17 mouse cellular contexts compared by ENCODE assay signal in genomic region chr7:68183421-68183820, GRCm38 (mm10).
A peak's percentile ranks its signal among the peaks of the same experiment; 100 is the strongest.
DNase-seq lines count a peak whose midpoint lies in the region; ATAC-seq lines count a peak whose summit lies in the region.
"Had no signal": no experiment of that assay in that cellular context is flagged by ENCODE, and none has a peak within 500 bp of the region (broad histone marks: within the 10 kb centered on the region; RNA-seq: fewer than 3 reads in every experiment).

No protein-coding gene starts in this region.

- intact Hi-C loops in left cerebral cortex, postnatal 36 days (cut with DNase I): no loop called here

- no peaks in the 10 kb centered on the region for H3K9me3 ChIP-seq in kidney, embryonic 15.5 days (replicated peaks)
- H3K9me3 ChIP-seq in midbrain, embryonic 10.5 days (replicated peaks): no peaks in the 10 kb centered on the region
- no peaks in the 10 kb centered on the region for H3K9me3 ChIP-seq in midbrain, embryonic 11.5 days (ENCODE audit: control insufficient read depth, low read length)
- H3K9me3 ChIP-seq in liver, embryonic 12.5 days (replicated peaks): no peaks in the 10 kb centered on the region
- H3K9me3 ChIP-seq in midbrain, embryonic 14.5 days (ENCODE audit: control insufficient read depth, low read length): no peaks in the 10 kb centered on the region
- H3K9me3 ChIP-seq: embryonic facial prominence, embryonic 10.5 days; forebrain, embryonic 12.5 days; heart, embryonic 12.5 days; limb, embryonic 13.5 days; lung, embryonic 15.5 days had no signal

- no peak overlapping the region for H3K9ac ChIP-seq in kidney, embryonic 15.5 days
- H3K9ac ChIP-seq in midbrain, embryonic 11.5 days (ENCODE audit: low read length): no peak overlapping the region
- no peak overlapping the region for H3K9ac ChIP-seq in liver, embryonic 12.5 days
- H3K9ac ChIP-seq in midbrain, embryonic 14.5 days (replicated peaks; ENCODE audit: low read length): no peak overlapping the region
- H3K9ac ChIP-seq: forebrain, embryonic 12.5 days; heart, embryonic 12.5 days; limb, embryonic 13.5 days; lung, embryonic 15.5 days had no signal

- peaks cover 54% of the 10 kb centered on the region for H3K36me3 ChIP-seq in kidney, embryonic 15.5 days
- peaks cover 64% of the 10 kb centered on the region for H3K36me3 ChIP-seq in midbrain, embryonic 10.5 days
- peaks cover 14% of the 10 kb centered on the region for H3K36me3 ChIP-seq in midbrain, embryonic 11.5 days (ENCODE audit: control insufficient read depth, insufficient read depth, low read length)
- peaks cover 29% of the 10 kb centered on the region for H3K36me3 ChIP-seq in liver, embryonic 12.5 days
- H3K36me3 ChIP-seq in midbrain, embryonic 14.5 days (ENCODE audit: control insufficient read depth, insufficient read depth, low read length): peaks cover 38% of the 10 kb centered on the region

- peaks cover 23% of the 10 kb centered on the region for H3K4me1 ChIP-seq in kidney, embryonic 15.5 days
- H3K4me1 ChIP-seq in midbrain, embryonic 10.5 days: peaks cover 25% of the 10 kb centered on the region
- no peaks in the 10 kb centered on the region for H3K4me1 ChIP-seq in midbrain, embryonic 11.5 days (ENCODE audit: control insufficient read depth, insufficient read depth, low read length)
- peaks cover 29% of the 10 kb centered on the region for H3K4me1 ChIP-seq in liver, embryonic 12.5 days
- peaks cover 11% of the 10 kb centered on the region; the same call in 1 of the 2 replicates for H3K4me1 ChIP-seq in midbrain, embryonic 14.5 days (ENCODE audit: control insufficient read depth, insufficient read depth, low read length)

- no peaks in the 10 kb centered on the region for H3K27me3 ChIP-seq in kidney, embryonic 15.5 days
- H3K27me3 ChIP-seq in midbrain, embryonic 10.5 days (ENCODE audit: low read depth, poor library complexity, severe bottlenecking): no peaks in the 10 kb centered on the region
- H3K27me3 ChIP-seq in midbrain, embryonic 11.5 days (ENCODE audit: control insufficient read depth, insufficient read depth, low read length): no peaks in the 10 kb centered on the region
- no peaks in the 10 kb centered on the region for H3K27me3 ChIP-seq in liver, embryonic 12.5 days (replicated peaks)
- no peaks in the 10 kb centered on the region for H3K27me3 ChIP-seq in midbrain, embryonic 14.5 days (ENCODE audit: control insufficient read depth, insufficient read depth, low read length)
- H3K27me3 ChIP-seq: forebrain, embryonic 12.5 days; heart, embryonic 12.5 days; limb, embryonic 13.5 days; lung, embryonic 15.5 days had no signal

- peak; percentile 27 for DNase-seq in kidney, adult 9 months
- DNase-seq in midbrain, embryonic 10.5 days (ENCODE audit: low spot score): no peak
- DNase-seq in midbrain, embryonic 11.5 days (ENCODE audit: low spot score, missing footprints): no peak
- DNase-seq in midbrain, embryonic 14.5 days: peak; percentile 11
- DNase-seq in left cerebral cortex, postnatal 36 days (ENCODE audit: low spot score in 2 of 2): no peak
- DNase-seq: adrenal gland, postnatal 36 days; cerebellum, adult 11-12 months; gastrocnemius, adult 2 months; thymus, postnatal 25 days had no signal

- 76% methylated on average over 10 of the region's 10 CpGs for WGBS in kidney, embryonic 15.5 days
- 85% methylated on average over 10 of the region's 10 CpGs for WGBS in midbrain, embryonic 10.5 days
- 81% methylated on average over 10 of the region's 10 CpGs for WGBS in midbrain, embryonic 11.5 days
- 18% methylated on average over 10 of the region's 10 CpGs for WGBS in liver, embryonic 12.5 days (ENCODE audit: insufficient replicate concordance)
- 65% methylated on average over 10 of the region's 10 CpGs for WGBS in midbrain, embryonic 14.5 days

- ATAC-seq in kidney, embryonic 15.5 days (replicated peaks; ENCODE audit: low FRiP score): no peak
- no peak for ATAC-seq in midbrain, embryonic 11.5 days (ENCODE audit: low FRiP score)
- peak; percentile 52; the same call in 1 of the 2 replicates for ATAC-seq in liver, embryonic 12.5 days
- no peak for ATAC-seq in midbrain, embryonic 14.5 days (ENCODE audit: low FRiP score, low TSS enrichment)

- H3K4me2 ChIP-seq in kidney, embryonic 15.5 days: no peak overlapping the region
- no peak overlapping the region for H3K4me2 ChIP-seq in midbrain, embryonic 11.5 days
- H3K4me2 ChIP-seq in liver, embryonic 12.5 days: peak overlapping the region; percentile 33
- no peak overlapping the region for H3K4me2 ChIP-seq in midbrain, embryonic 14.5 days (ENCODE audit: low read length)
- H3K4me2 ChIP-seq: forebrain, embryonic 12.5 days; heart, embryonic 12.5 days; limb, embryonic 13.5 days; lung, embryonic 15.5 days had no signal

- no peak overlapping the region for H3K27ac ChIP-seq in kidney, embryonic 15.5 days
- 0 out of 2 replicates have a peak overlapping the region, but pooled peaks have one; percentile 13 for H3K27ac ChIP-seq in midbrain, embryonic 10.5 days (replicated peaks)
- no peak overlapping the region for H3K27ac ChIP-seq in midbrain, embryonic 11.5 days (ENCODE audit: low read depth, low read length)
- H3K27ac ChIP-seq in liver, embryonic 12.5 days: no peak overlapping the region
- peak overlapping the region; percentile 63 for H3K27ac ChIP-seq in midbrain, embryonic 14.5 days (replicated peaks; ENCODE audit: low read depth, low read length)
- H3K27ac ChIP-seq: embryonic facial prominence, embryonic 10.5 days; gastrocnemius, adult 2 months; limb, embryonic 13.5 days; lung, embryonic 15.5 days had no signal

- H3K4me3 ChIP-seq in kidney, embryonic 15.5 days (replicated peaks): no peak overlapping the region
- no peak overlapping the region for H3K4me3 ChIP-seq in midbrain, embryonic 10.5 days
- no peak overlapping the region for H3K4me3 ChIP-seq in midbrain, embryonic 11.5 days (ENCODE audit: low read depth, low read length)
- no peak overlapping the region for H3K4me3 ChIP-seq in liver, embryonic 12.5 days
- no peak overlapping the region for H3K4me3 ChIP-seq in midbrain, embryonic 14.5 days (replicated peaks; ENCODE audit: low read depth, low read length)
- H3K4me3 ChIP-seq: embryonic facial prominence, embryonic 10.5 days; forebrain, embryonic 12.5 days; gastrocnemius, adult 2 months; heart, embryonic 12.5 days; limb, embryonic 13.5 days; lung, embryonic 15.5 days; myocyte had no signal

Comparison
In these comparisons a context has a peak if more than half of its experiments do, and no peak if none do; other contexts are left out.
1. DNase-seq: peak in kidney, adult 9 months (single experiment) and midbrain, embryonic 14.5 days (single experiment); none in midbrain, embryonic 10.5 days (single experiment), midbrain, embryonic 11.5 days (single experiment) and left cerebral cortex, postnatal 36 days (0 of 2).
2. H3K27ac ChIP-seq: peak in midbrain, embryonic 10.5 days (single experiment) and midbrain, embryonic 14.5 days (single experiment); none in kidney, embryonic 15.5 days (single experiment), midbrain, embryonic 11.5 days (single experiment) and liver, embryonic 12.5 days (single experiment).